Mouse (Mus musculus) left cerebral cortex, adult 6 months (tissue): ENCODE data around the gene Ap5s1. TPM values are rescaled to one million over a fixed set of nuclear protein-coding genes. Genes with fewer than 3 reads are reported as not detected.

Source experiments
- long read RNA-seq, 2 experiments: library from polyadenylated mRNA; unstranded; transcript quantifications; one replicate each; pipeline ENCODE4 v2.0.0; 2019 to 2020
- polyA plus RNA-seq: library from polyadenylated mRNA; unstranded; fragments of <200 nt; fragmentation: Nextera tagmentation; gene quantifications from 2 replicates; pipeline ENCODE4 v1.2.3, GENCODE M21; 2021

Ap5s1 gene
- polyA plus RNA-seq: 29.5 and 32.4 TPM in 2 replicates
- long read RNA-seq, experiment 1, transcript Ap5s1-205 (2 exons, 868 nt): major isoform, 53 of 81 reads
- long read RNA-seq, experiment 1, transcript Ap5s1-203 (3 exons, 1,521 nt): minor isoform, 17 of 81 reads
- long read RNA-seq, experiment 1, partial matches to known transcripts: 3 of 81 reads
- long read RNA-seq, experiment 1, other reads (novel, unspliced or antisense): 6 of 81 reads
- long read RNA-seq, experiment 2, transcript Ap5s1-205 (2 exons, 868 nt): major isoform, 20 of 27 reads
- long read RNA-seq, experiment 2, partial matches to known transcripts: 2 of 27 reads
- long read RNA-seq, experiment 2, other reads (novel, unspliced or antisense): 1 of 27 reads

DNA sequence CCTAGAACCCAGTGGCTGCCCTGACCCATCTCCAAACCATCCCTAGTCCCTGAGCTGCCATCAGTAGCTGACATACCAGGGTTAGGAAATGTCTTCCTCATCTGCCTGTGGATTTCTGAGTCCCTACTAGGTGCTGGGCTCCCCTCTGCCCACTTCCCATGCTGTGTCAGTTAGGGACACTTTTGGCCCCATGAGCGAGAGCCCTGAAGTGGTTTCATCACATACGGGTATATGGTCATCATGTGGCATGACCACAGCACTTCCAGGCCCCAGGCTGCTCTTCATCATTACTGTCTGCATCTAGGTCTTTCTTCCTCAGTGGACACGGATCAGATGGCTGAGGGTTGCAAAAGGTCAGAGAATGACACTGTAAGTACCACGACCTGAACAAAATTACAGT is at the start of gene Ap5s1:
Gene Ap5s1, plus strand, starts transcription at position 301 of the 400 bp plus-strand sequence.

DNA sequence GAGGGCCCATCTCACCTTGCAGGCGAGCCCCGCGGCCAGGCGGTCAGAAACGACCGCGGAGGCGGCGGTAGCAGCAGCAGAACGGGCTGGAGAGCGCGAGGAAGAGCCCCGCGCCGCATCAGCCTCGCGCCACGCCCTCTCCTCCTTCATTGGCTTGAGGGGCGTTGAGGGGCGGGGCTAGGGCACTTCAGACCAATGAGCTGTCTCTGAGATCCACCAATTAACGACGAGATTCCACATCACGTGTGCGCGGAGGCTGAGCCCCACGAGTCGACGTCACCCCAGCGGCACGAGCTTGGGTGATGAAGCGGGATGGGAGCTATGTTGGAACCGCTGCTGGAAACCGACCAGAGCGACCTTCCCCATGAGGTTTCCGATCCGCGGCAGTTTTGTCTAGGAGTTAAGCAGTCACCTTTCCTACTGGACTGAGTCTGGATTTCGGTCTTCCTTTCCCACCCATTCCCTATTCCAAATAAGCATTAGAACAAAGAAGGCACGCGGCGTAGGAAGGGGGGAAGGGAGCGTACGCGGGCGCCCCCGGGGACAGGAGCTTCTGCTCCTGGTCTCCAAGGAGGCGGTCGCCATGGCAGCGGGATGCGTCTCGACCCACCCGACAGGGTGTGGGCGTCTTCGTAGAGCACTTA is 46.8 kb upstream of the Ap5s1 start, which contains the start of gene 1700037H04Rik:
Gene 1700037H04Rik, minus strand, starts transcription at position 144 of the 644 bp plus-strand sequence.

DNA sequence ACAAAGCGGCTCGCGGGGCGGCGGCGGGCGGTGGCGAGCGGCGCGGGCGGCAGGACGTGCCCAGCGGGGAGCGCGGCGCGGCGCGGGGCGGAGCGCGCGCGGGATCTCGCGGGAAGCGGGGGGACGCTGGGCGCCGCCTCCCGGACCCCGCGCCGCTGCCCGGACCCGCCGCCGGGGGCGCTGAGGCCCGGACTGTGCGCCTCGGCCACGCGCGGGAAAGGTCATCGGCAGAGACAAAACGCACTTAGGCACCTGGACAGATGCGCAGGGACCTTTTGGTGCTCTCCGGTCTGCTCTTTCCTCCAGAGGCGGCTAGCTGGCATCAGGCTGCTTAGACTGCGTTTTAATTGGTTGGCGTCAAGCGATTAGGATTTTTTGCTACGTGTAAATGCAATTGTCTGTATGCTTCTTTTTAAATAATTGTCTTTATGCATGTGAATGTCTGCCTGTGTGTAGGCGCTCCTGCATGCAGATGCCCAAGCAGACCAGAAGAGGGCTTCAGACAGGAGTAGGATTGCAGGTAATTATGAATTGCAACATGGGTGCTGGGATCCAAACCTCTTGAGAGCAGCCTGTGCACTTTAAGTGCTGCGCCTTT is 26.8 kb upstream of the Ap5s1 start, which contains the start of gene Cenpb:
Gene Cenpb, minus strand, starts transcription at position 78 of the 598 bp plus-strand sequence.

DNA sequence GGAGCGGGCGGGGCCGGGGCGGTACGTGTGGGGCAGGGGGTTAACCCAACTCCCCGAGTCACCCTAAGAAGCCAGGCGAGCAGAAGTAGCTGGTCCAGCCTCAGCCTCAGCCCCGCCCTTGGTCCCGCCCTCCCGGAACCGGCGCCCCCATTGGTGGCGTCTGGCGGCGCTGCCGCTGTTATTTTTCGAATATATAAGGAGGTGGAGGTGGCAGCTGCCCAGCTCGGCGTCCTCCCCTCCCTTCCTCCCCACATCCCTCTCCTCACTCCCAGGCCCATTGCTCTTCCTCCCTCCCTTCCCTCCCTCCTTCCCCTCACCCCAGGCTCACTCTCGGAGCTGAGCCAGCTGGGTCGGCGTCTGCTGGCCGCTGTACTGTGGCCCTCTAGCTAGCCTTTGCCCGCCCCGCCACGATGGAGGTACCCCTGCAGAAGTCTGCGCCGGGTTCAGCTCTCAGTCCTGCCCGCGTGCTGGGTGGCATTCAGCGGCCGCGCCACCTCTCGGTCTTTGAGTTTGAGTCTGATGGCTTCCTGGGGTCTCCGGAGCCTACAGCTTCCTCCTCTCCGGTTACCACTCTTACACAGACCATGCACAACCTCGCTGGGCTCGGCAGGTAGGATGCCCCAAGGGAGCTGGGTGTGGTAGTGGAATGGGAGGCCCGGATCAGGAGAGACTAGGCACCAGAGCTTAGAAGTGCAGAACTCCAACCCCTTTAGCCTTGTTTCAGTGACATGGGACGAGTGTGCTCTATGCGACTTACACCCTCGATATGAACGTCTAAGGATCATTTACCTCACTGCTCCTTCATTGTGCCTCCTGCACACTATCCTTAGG is 19.9 kb upstream of the Ap5s1 start, which contains the start of the genes Cdc25b and Spef1:
Gene Cdc25b, plus strand, starts transcription at position 179 of the 831 bp plus-strand sequence.
Gene Spef1, minus strand, starts transcription at position 512 of the 831 bp plus-strand sequence.

DNA sequence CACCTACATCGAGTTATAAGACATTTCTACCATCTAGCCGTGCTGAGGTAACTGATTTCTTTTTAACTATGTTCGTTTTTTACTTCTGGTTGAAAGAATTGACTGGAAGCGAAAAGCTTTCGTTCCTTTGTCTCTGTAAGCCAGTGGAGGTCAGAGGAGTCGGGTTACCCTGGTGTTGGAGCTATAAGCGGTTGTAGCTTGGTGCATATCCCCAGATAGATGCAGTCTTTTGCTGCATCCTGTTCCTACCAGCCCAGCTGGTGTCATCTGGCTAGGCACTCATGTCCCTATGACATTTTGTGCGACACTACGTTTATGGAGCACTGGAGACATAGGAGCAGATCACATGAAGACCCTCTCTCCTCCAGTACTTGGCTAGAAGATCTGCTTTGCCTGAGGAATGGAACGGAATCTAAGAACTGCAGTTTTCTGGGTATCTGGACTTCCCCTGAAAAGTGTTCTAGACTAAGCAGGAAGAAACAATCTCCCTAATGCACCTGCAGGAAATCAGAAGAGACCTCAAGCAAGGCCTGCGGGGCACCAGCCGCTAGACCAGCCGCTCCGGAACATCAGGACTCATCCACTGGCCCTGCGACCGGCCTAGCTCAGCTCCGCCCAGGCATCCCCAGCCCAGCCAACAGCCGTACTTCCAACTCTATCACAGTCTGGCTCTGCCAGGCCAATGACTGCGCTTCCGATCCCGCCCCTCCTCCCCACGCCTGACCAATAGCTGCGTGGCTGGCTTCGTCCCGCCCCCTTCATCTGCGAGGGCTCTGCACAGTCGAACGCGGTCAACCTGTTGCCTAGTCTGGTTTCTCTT is 26.6 kb downstream of the Ap5s1 start, which contains the start of gene Mavs:
Gene Mavs, plus strand, starts transcription at position 757 of the 820 bp plus-strand sequence.

DNA sequence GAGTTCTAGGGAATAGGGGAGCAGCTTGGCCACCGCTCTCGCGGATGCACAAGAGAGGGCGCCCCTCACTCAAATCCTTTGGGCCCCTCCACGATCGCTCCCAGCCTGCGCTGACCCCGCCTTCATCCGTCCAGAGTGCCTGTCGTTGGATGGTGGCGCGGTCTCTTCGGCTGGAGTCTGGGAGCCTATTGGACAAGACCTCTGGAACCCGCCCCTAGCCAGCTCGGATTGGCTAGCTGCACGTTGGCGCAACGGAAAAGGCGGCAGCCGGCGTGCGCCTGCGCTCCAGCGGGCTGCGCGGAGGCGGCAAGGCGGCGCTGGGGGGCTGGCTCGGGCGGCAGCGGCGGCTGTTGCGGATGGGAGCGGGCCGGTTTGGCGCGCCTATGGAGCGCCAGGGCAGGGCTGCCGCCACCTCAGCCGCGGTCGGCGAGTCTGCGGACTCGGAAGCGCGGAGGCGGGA is 55.4 kb downstream of the Ap5s1 start, which contains the start of gene Pank2:
Gene Pank2, plus strand, starts transcription at position 283 of the 460 bp plus-strand sequence.

Other genes starting within 250 kb of the Ap5s1 start
- gene Gfra4, start 164.0 kb upstream of the Ap5s1 start, polyA plus RNA-seq: 95.8 and 168 TPM in 2 replicates
- gene Adam33, start 143.3 kb upstream of the Ap5s1 start, polyA plus RNA-seq: 0.90 and 1.4 TPM in 2 replicates
- 0.06 TPM in 1 of 2 replicates, not detected in the other for gene Siglec1, start 120.3 kb upstream of the Ap5s1 start, polyA plus RNA-seq
- 0.97 and 1.6 TPM in 2 replicates for gene Hspa12b, start 79.8 kb upstream of the Ap5s1 start, polyA plus RNA-seq
- not detected in 2 replicates for gene Gm11037, start 73.6 kb upstream of the Ap5s1 start, polyA plus RNA-seq
- 67.9 and 147 TPM in 2 replicates for gene 1700037H04Rik, start 47.0 kb upstream of the Ap5s1 start, polyA plus RNA-seq
- gene Cenpb, start 27.0 kb upstream of the Ap5s1 start, polyA plus RNA-seq: 4.0 and 4.6 TPM in 2 replicates
- gene Cdc25b, start 20.1 kb upstream of the Ap5s1 start, polyA plus RNA-seq: 3.6 and 4.7 TPM in 2 replicates
- 2.8 and 4.3 TPM in 2 replicates for gene Spef1, start 19.8 kb upstream of the Ap5s1 start, polyA plus RNA-seq
- gene Mavs, start 27.0 kb downstream of the Ap5s1 start, polyA plus RNA-seq: 4.0 and 4.8 TPM in 2 replicates
- gene Pank2, start 55.4 kb downstream of the Ap5s1 start, polyA plus RNA-seq: 6.8 and 61.9 TPM in 2 replicates
- gene Rnf24, start 145.8 kb downstream of the Ap5s1 start, polyA plus RNA-seq: 19.6 and 21.2 TPM in 2 replicates